Mouse (Mus musculus) liver, postnatal 0 days (tissue): ENCODE data around the gene Xkr8. TPM values are rescaled to one million over a fixed set of nuclear protein-coding genes. Genes with fewer than 3 reads are reported as not detected.

ENCODE experiments used
- ATAC-seq: fragments of 200-750 bp; cut with Nextera tagmentation; 2 replicates; pipeline ENCODE4 v1.8.0; 2017; ENCODE audit warnings: mild to moderate bottlenecking, moderate library complexity
- DNase-seq: peaks from one replicate; pipeline ENCODE4 v3.0.0-alpha.2; 2016
- H3K27ac ChIP-seq: fragments of 300-500 bp; sonication (generic); 2 replicates; pipeline ENCODE4 v1.5.1; 2014; ENCODE audit warnings: antibody characterized with exemption, moderate library complexity, mild to moderate bottlenecking, low read depth
- H3K27me3 ChIP-seq: fragments of 300-500 bp; sonication (generic); 2 replicates; pipeline ENCODE4 v1.6.1; 2014; ENCODE audit warnings: low read length, control low read depth, mixed read lengths; ENCODE audit not compliant: insufficient read depth
- H3K36me3 ChIP-seq: fragments of 300-500 bp; sonication (generic); replicated peaks from 2 replicates; pipeline ENCODE4 v1.6.1; 2014; ENCODE audit warnings: mild to moderate bottlenecking, control low read depth, low read length, moderate library complexity, mixed read lengths; ENCODE audit not compliant: insufficient read depth
- H3K4me1 ChIP-seq: fragments of 300-500 bp; sonication (generic); 2 replicates; pipeline ENCODE4 v1.6.1; 2014; ENCODE audit warnings: antibody characterized with exemption, mild to moderate bottlenecking, control low read depth; ENCODE audit not compliant: insufficient read depth
- H3K4me2 ChIP-seq: fragments of 300-500 bp; sonication (generic); 2 replicates; pipeline ENCODE4 v1.6.1; 2014; ENCODE audit warnings: low read depth, mild to moderate bottlenecking, low read length, moderate library complexity, mixed read lengths
- H3K4me3 ChIP-seq: fragments of 300-500 bp; sonication (generic); 2 replicates; pipeline ENCODE4 v1.5.1; 2014; ENCODE audit warnings: low read depth, low read length
- H3K9ac ChIP-seq: fragments of 300-500 bp; sonication (generic); replicated peaks from 2 replicates; pipeline ENCODE4 v1.6.1; 2014; ENCODE audit warnings: mild to moderate bottlenecking, moderate library complexity
- H3K9me3 ChIP-seq: fragments of 300-500 bp; sonication (generic); 2 replicates; pipeline ENCODE4 v1.6.1; 2016; ENCODE audit warnings: mild to moderate bottlenecking, control low read depth, low read length, mixed read lengths
- CTCF ChIP-seq: sonication (generic); IDR thresholded peaks from 2 replicates; pipeline ENCODE4 v1.5.1; 2016; ENCODE audit warnings: antibody characterized with exemption, low read depth
- EP300 ChIP-seq: IDR thresholded peaks from 2 replicates; pipeline ENCODE4 v1.6.1; 2016; ENCODE audit warnings: antibody characterized with exemption, low read depth, mild to moderate bottlenecking
- WGBS: fragments of 180-500 bp; shearing (Covaris S2); extraction: QIAGEN DNeasy Blood & Tissue Kit; methylation state at CpG from one replicate; pipeline ENCODE4 v1.1.7; 2014; ENCODE audit not compliant: insufficient replicate concordance; 5-methylcytosine and 5-hydroxymethylcytosine counted together
- polyA plus RNA-seq: library from polyadenylated mRNA; unstranded; fragments of >200 nt; fragmentation: Nextera tagmentation; extraction: Ambion mirVana; gene quantifications from 2 replicates; pipeline ENCODE4 v1.2.1, GENCODE M21; 2015

Gene Xkr8
- polyA plus RNA-seq, 1 experiment from 2014 or later = 3.3 TPM

- Histone ChIP-seq H3K4me2 (no peak overlapping the region), H3K27ac (no peak overlapping the region), H3K4me1 (no peaks in the 10 kb centered on the region), H3K4me3 (no peak overlapping the region), H3K9me3 (no peaks in the 10 kb centered on the region), H3K36me3 (no peaks in the 10 kb centered on the region), H3K27me3 (peaks cover 9% of the 10 kb centered on the region), H3K9ac (no peak overlapping the region)
- ATAC-seq (no peak), DNase-seq (no peak)
- whole genome bisulfite sequencing = 50% methylated on average over 6 of the region's 6 CpGs
- no peak for TF ChIP-seq EP300
- TF ChIP-seq CTCF = no peak
Measured at GRCm38 (mm10) chr4:132752992-132753391, 20.6 kb upstream of the Xkr8 start.

GRCm38 (mm10) chr4:132749258-132749982, 17.1 kb upstream of the Xkr8 start:
- Histone ChIP-seq H3K4me1 (peaks cover 5% of the 10 kb centered on the region; the same call in 1 of the 2 replicates), H3K36me3 (no peaks in the 10 kb centered on the region), H3K27ac (no peak overlapping the region), H3K9me3 (no peaks in the 10 kb centered on the region), H3K4me2 (no peak overlapping the region), H3K9ac (no peak overlapping the region), H3K27me3 (no peaks in the 10 kb centered on the region), H3K4me3 (no peak overlapping the region)
- ATAC-seq = no peak
- TF ChIP-seq CTCF = no peak
- TF ChIP-seq EP300 = no peak
- DNase-seq = no peak
- WGBS = 72% methylated on average over 6 of the region's 6 CpGs

DNA sequence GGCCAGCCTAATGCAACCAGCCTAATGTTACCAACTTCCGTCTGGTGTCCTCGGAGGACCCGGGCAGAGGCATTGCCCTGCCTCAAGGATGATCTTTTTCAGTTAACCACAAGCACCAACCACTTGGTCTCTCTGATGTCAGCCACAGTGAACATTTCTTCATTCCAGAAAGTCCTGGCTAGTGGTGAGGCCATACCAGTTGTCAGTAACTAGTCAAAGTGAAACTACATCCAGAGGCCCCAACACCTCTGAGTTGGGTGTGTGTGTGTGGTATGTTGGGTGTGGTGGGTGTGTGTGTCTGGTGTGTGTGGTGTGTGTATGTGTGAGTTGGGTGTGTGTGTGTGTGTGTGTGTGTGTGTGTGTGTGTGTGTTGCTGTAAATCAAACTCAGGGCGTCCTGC, 16.4 kb upstream of the Xkr8 start:
- Histone ChIP-seq H3K36me3 (no peaks in the 10 kb centered on the region), H3K4me3 (no peak overlapping the region), H3K27ac (no peak overlapping the region), H3K4me2 (no peak overlapping the region), H3K27me3 (no peaks in the 10 kb centered on the region), H3K9ac (no peak overlapping the region), H3K9me3 (no peaks in the 10 kb centered on the region), H3K4me1 (peaks cover 5% of the 10 kb centered on the region; the same call in 1 of the 2 replicates)
- DNase-seq (no peak), ATAC-seq (0 out of 2 replicates have a peak, but pooled peaks have one; percentile 13)
- WGBS = 77% methylated on average over 4 of the region's 4 CpGs
- TF ChIP-seq EP300 = no peak
- TF ChIP-seq CTCF = no peak

DNA sequence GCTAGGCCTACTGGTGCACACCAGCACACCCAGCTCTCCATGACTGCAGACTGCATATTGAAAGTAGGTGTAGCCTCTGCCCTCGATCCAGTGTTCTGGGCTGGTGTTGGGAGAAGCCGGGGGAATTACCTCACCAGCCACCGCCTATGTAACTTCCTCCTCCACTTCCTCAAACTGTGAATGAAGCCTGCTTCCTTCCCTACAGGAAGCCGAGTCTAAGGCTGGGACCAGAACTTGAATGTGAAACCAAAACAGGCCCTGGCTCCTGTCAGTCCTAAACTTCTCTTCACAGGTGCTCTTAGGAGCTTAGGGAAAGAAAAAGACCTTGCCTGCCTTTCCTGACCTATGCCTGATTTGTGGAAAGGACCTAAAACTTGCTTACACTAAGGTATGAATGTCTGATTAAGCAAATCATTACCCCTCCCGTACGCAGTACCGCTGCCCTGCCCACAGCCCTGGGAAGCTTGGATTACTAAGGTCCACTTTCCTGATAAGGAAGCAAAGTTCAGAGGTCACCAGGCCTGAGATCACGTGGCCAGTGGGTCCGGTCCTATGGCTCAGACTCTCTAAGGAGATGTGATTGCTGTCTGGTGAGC, 15.4 kb upstream of the Xkr8 start:
- 0 out of 2 replicates have a peak overlapping the region, but pooled peaks have one; percentile 5 for H3K9ac ChIP-seq
- H3K4me1 ChIP-seq = peaks cover 5% of the 10 kb centered on the region; the same call in 1 of the 2 replicates
- no peaks in the 10 kb centered on the region for H3K36me3 ChIP-seq
- DNase-seq = peak; percentile 57
- TF ChIP-seq CTCF (no peak), EP300 (no peak)
- peak overlapping the region; percentile 50 for H3K4me2 ChIP-seq
- H3K27ac ChIP-seq = peak overlapping the region; percentile 71
- no peaks in the 10 kb centered on the region for H3K27me3 ChIP-seq
- ATAC-seq = peak; percentile 83
- peak overlapping the region; percentile 13 for H3K4me3 ChIP-seq
- no peaks in the 10 kb centered on the region for H3K9me3 ChIP-seq
- 13% methylated on average over 9 of the region's 9 CpGs for WGBS

DNA sequence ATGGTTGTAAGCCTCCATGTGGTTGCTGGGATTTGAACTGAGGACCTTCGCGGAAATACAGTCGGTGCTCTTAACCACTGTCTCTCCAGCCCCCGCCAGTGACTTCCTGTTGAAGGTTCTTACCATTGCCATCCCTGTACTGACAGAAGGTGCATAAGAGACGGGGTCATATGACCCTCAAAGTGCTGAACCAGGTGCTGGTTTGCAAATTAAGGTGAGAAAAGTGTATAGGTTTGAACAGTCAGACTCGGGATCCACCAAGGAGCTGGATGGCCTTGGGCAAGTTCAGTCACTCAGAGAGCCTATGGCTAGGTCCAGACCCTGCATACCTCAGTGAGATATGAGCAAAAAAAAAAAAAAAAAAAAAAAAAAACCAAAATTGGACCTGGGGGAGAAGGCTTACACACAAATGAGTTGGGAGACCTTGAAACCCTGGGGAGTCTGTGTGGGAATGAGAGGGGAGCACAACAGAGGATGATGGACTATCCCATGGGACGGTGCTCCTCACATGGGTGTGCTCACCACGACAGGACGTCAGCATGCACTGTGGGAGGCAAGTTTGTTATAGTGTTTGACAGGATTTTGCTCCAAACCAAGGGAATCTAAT, 14.7 kb upstream of the Xkr8 start:
- ATAC-seq (no peak; the same call in 1 of the 2 replicates), DNase-seq (no peak)
- TF ChIP-seq CTCF (no peak), EP300 (no peak)
- Histone ChIP-seq H3K36me3 (no peaks in the 10 kb centered on the region), H3K4me1 (peaks cover 5% of the 10 kb centered on the region; the same call in 1 of the 2 replicates), H3K4me2 (peak overlapping the region; percentile 50), H3K9me3 (no peaks in the 10 kb centered on the region), H3K4me3 (0 out of 2 replicates have a peak overlapping the region, but pooled peaks have one; percentile 13), H3K9ac (no peak overlapping the region), H3K27me3 (no peaks in the 10 kb centered on the region), H3K27ac (peak overlapping the region; percentile 71)
- 68% methylated on average over 9 of the region's 9 CpGs for WGBS
